Mouse (Mus musculus) layer of hippocampus, adult 2 months (tissue): ENCODE data around the gene Cntn4. TPM values are rescaled to one million over a fixed set of nuclear protein-coding genes. Genes with fewer than 3 reads are reported as not detected.

ENCODE experiments used
- DNase-seq, 2 experiments: peaks; one replicate each; pipeline ENCODE4 v3.0.0; 2022; ENCODE audit warnings: low spot score in 2 of 2
- H3K27ac ChIP-seq: fragments of 200-600 bp; 2 replicates; pipeline ENCODE4 v1.8.1; 2022
- H3K4me3 ChIP-seq: fragments of 200-600 bp; 2 replicates; pipeline ENCODE4 v1.8.1; 2022; ENCODE audit warnings: mild to moderate bottlenecking
- CTCF ChIP-seq: fragments of 200-600 bp; conservative IDR thresholded peaks from 2 replicates; pipeline ENCODE4 v1.8.1; 2022; ENCODE audit warnings: antibody characterized with exemption, mild to moderate bottlenecking, moderate library complexity
- total RNA-seq, 2 experiments: library from RNA; stranded (reverse); gene quantifications; 2 replicates each; pipeline ENCODE4 v1.2.3; 2021

Cntn4 gene
- total RNA-seq, 2 experiments from 2014 or later: 24.4 to 25.1 TPM

- no peak overlapping the region for H3K4me3 ChIP-seq
- TF ChIP-seq CTCF: no peak
- DNase-seq: no peak
- H3K27ac ChIP-seq: no peak overlapping the region
These were observed 477.9 kb downstream of the Cntn4 start for GRCm38 (mm10) chr6:106155362-106155761.

GRCm38 (mm10) chr6:106177546-106177945 is 500.1 kb downstream of the Cntn4 start:
- no peak for TF ChIP-seq CTCF
- no peak overlapping the region; the same call in 1 of the 2 replicates for H3K27ac ChIP-seq

GRCm38 (mm10) chr6:106181596-106181995 is 504.1 kb downstream of the Cntn4 start:
- Histone ChIP-seq H3K4me3 (no peak overlapping the region), H3K27ac (no peak overlapping the region)
- TF ChIP-seq CTCF: no peak
- no peak for DNase-seq

More at GRCm38 (mm10) chr6:106177546-106177945, 500.1 kb downstream of the Cntn4 start:
- no peak overlapping the region for H3K4me3 ChIP-seq
- peak; percentile 36 to 46 for DNase-seq

GRCm38 (mm10) chr6:106200974-106201373 is 523.5 kb downstream of the Cntn4 start:
- no peak for DNase-seq
- Histone ChIP-seq H3K27ac (no peak overlapping the region), H3K4me3 (no peak overlapping the region)
- no peak for TF ChIP-seq CTCF

GRCm38 (mm10) chr6:106207401-106207800 is 529.9 kb downstream of the Cntn4 start:
- Histone ChIP-seq H3K27ac (no peak overlapping the region), H3K4me3 (no peak overlapping the region)
- no peak for DNase-seq
- TF ChIP-seq CTCF: no peak

GRCm38 (mm10) chr6:106213071-106213470 is 535.6 kb downstream of the Cntn4 start:
- H3K27ac ChIP-seq: no peak overlapping the region

GRCm38 (mm10) chr6:106237046-106237948 is 559.8 kb downstream of the Cntn4 start:
- no peak for DNase-seq
- TF ChIP-seq CTCF: no peak

More at GRCm38 (mm10) chr6:106213071-106213470, 535.6 kb downstream of the Cntn4 start:
- DNase-seq: peak in 1 of 2 experiments; percentile 7
- TF ChIP-seq CTCF: no peak
- no peak overlapping the region for H3K4me3 ChIP-seq

GRCm38 (mm10) chr6:106241553-106241952 is 564.1 kb downstream of the Cntn4 start:
- TF ChIP-seq CTCF: no peak
- no peak for DNase-seq

More at GRCm38 (mm10) chr6:106237046-106237948, 559.8 kb downstream of the Cntn4 start:
- no peak overlapping the region for H3K27ac ChIP-seq
- no peak overlapping the region for H3K4me3 ChIP-seq

GRCm38 (mm10) chr6:106263396-106263795 is 585.9 kb downstream of the Cntn4 start:
- DNase-seq: no peak
- no peak for TF ChIP-seq CTCF
- no peak overlapping the region for H3K4me3 ChIP-seq
- no peak overlapping the region for H3K27ac ChIP-seq

More at GRCm38 (mm10) chr6:106241553-106241952, 564.1 kb downstream of the Cntn4 start:
- Histone ChIP-seq H3K4me3 (no peak overlapping the region), H3K27ac (no peak overlapping the region)

- Histone ChIP-seq H3K4me3 (no peak overlapping the region), H3K27ac (no peak overlapping the region)
- no peak for DNase-seq
- TF ChIP-seq CTCF: no peak
These were observed 588.0 kb downstream of the Cntn4 start for GRCm38 (mm10) chr6:106265487-106265886.

GRCm38 (mm10) chr6:106266304-106266703 is 588.8 kb downstream of the Cntn4 start:
- H3K4me3 ChIP-seq: no peak overlapping the region
- no peak for TF ChIP-seq CTCF
- no peak overlapping the region for H3K27ac ChIP-seq
- no peak for DNase-seq

GRCm38 (mm10) chr6:106268723-106269122 is 591.3 kb downstream of the Cntn4 start:
- TF ChIP-seq CTCF: no peak
- no peak overlapping the region for H3K4me3 ChIP-seq
- DNase-seq: no peak

GRCm38 (mm10) chr6:106277139-106277538 is 599.7 kb downstream of the Cntn4 start:
- no peak overlapping the region for H3K27ac ChIP-seq
- no peak overlapping the region for H3K4me3 ChIP-seq
- TF ChIP-seq CTCF: no peak
- DNase-seq: no peak

More at GRCm38 (mm10) chr6:106268723-106269122, 591.3 kb downstream of the Cntn4 start:
- H3K27ac ChIP-seq: no peak overlapping the region
